Mouse (Mus musculus) MEL (cell line): ENCODE measurements around the gene Relb. TPM values are rescaled to one million over a fixed set of nuclear protein-coding genes. Genes with fewer than 3 reads are reported as not detected.

ENCODE experiments used
- DNase-seq: peaks from one replicate; pipeline ENCODE4 v3.0.0; 2011; ENCODE audit warnings: low read depth, low spot score
- H3K27ac ChIP-seq: 2 replicates; pipeline ENCODE4 v1.5.1; 2012; ENCODE audit warnings: low read depth, mild to moderate bottlenecking, control low read depth, low read length, moderate library complexity; ENCODE audit not compliant: control insufficient read depth
- H3K27me3 ChIP-seq, 2 experiments: fragments of 150-350 bp in 1 of 2; sonication (generic) in 1 of 2; 2 replicates each; pipeline ENCODE4 v1.6.1; 2012; ENCODE audit warnings: low read length in 2 of 2, mild to moderate bottlenecking in 2 of 2, improper control_type of control experiment in 1 of 2, moderate library complexity in 1 of 2; ENCODE audit not compliant: insufficient read depth in 2 of 2, control insufficient read depth in 1 of 2
- H3K36me3 ChIP-seq, 2 experiments: 2 replicates each; pipeline ENCODE4 v1.6.1; 2012 to 2014; ENCODE audit warnings: low read length in 2 of 2, improper control_type of control experiment in 1 of 2, inconsistent platforms in 1 of 2, mild to moderate bottlenecking in 1 of 2; ENCODE audit not compliant: insufficient read depth in 2 of 2, control insufficient read depth in 1 of 2
- H3K4me1 ChIP-seq, 2 experiments: fragments of 150-350 bp in 1 of 2; sonication (generic) in 1 of 2; 2 replicates each; pipeline ENCODE4 v1.6.1; 2012; ENCODE audit warnings: low read length in 2 of 2, improper control_type of control experiment in 1 of 2, mild to moderate bottlenecking in 1 of 2; ENCODE audit not compliant: insufficient read depth in 2 of 2, control insufficient read depth in 1 of 2
- H3K4me3 ChIP-seq, 2 experiments: fragments of 150-350 bp in 1 of 2; sonication (generic) in 1 of 2; 2 replicates each; pipeline ENCODE4 v1.5.1; 2012; ENCODE audit warnings: low read depth in 2 of 2, low read length in 2 of 2, mild to moderate bottlenecking in 2 of 2, moderate library complexity in 2 of 2, control low read depth in 1 of 2, improper control_type of control experiment in 1 of 2; ENCODE audit not compliant: control insufficient read depth in 1 of 2, insufficient read depth in 1 of 2
- H3K79me2 ChIP-seq: 2 replicates; pipeline ENCODE4 v1.6.1; 2012; ENCODE audit warnings: mild to moderate bottlenecking, low read length, moderate library complexity; ENCODE audit not compliant: control insufficient read depth, poor library complexity, insufficient read depth
- H3K9ac ChIP-seq: 2 replicates; pipeline ENCODE4 v1.6.1; 2012; ENCODE audit warnings: low read depth, mild to moderate bottlenecking, control low read depth, low read length, moderate library complexity; ENCODE audit not compliant: control insufficient read depth, poor library complexity, severe bottlenecking
- H3K9me3 ChIP-seq: fragments of 150-350 bp; sonication (generic); replicated peaks from 2 replicates; pipeline ENCODE4 v1.6.1; 2012; ENCODE audit warnings: mild to moderate bottlenecking, low read length, improper control_type of control experiment, moderate library complexity; ENCODE audit not compliant: insufficient read depth
- BHLHE40 ChIP-seq: IDR thresholded peaks from 2 replicates; pipeline ENCODE4 v1.6.1; 2012; ENCODE audit warnings: low read depth, mild to moderate bottlenecking, inconsistent platforms, low read length, improper control_type of control experiment, borderline replicate concordance
- CHD1 ChIP-seq: IDR thresholded peaks from 2 replicates; pipeline ENCODE4 v1.6.1; 2012; ENCODE audit warnings: low read depth, mild to moderate bottlenecking, inconsistent platforms, low read length, improper control_type of control experiment
- CHD2 ChIP-seq: IDR thresholded peaks from 2 replicates; pipeline ENCODE4 v1.6.1; 2011; ENCODE audit warnings: low read length, improper control_type of control experiment
- ETS1 ChIP-seq: IDR thresholded peaks from 2 replicates; pipeline ENCODE4 v1.6.1; 2012; ENCODE audit warnings: low read depth, mild to moderate bottlenecking, inconsistent platforms, low read length, improper control_type of control experiment, moderate library complexity
- GATA1 ChIP-seq: IDR thresholded peaks from 2 replicates; pipeline ENCODE4 v1.6.1; 2011; ENCODE audit warnings: low read depth, low read length, improper control_type of control experiment
- HCFC1 ChIP-seq: IDR thresholded peaks from 2 replicates; pipeline ENCODE4 v1.6.1; 2012; ENCODE audit warnings: low read depth, mild to moderate bottlenecking, inconsistent platforms, low read length, improper control_type of control experiment, moderate library complexity
- MAFK ChIP-seq: IDR thresholded peaks from 2 replicates; pipeline ENCODE4 v1.6.1; 2011; ENCODE audit warnings: low read depth, mild to moderate bottlenecking, low read length, improper control_type of control experiment, borderline replicate concordance
- MAX ChIP-seq: IDR thresholded peaks from 2 replicates; pipeline ENCODE4 v1.6.1; 2011; ENCODE audit warnings: low read length, improper control_type of control experiment
- MAZ ChIP-seq: IDR thresholded peaks from 2 replicates; pipeline ENCODE4 v1.6.1; 2012; ENCODE audit warnings: low read depth, mild to moderate bottlenecking, inconsistent platforms, low read length, improper control_type of control experiment
- MYB ChIP-seq: IDR thresholded peaks from 2 replicates; pipeline ENCODE4 v1.6.1; 2011; ENCODE audit warnings: mild to moderate bottlenecking, low read depth, low read length, improper control_type of control experiment
- NELFE ChIP-seq: IDR thresholded peaks from 2 replicates; pipeline ENCODE4 v1.6.1; 2011; ENCODE audit warnings: low read depth, low read length, improper control_type of control experiment
- NRF1 ChIP-seq: IDR thresholded peaks from 2 replicates; pipeline ENCODE4 v1.6.1; 2014; ENCODE audit warnings: low read depth, mild to moderate bottlenecking, inconsistent platforms, low read length, improper control_type of control experiment, moderate library complexity; ENCODE audit not compliant: poor library complexity, insufficient read depth, severe bottlenecking
- POLR2A ChIP-seq, 2 experiments: IDR thresholded peaks; 2 replicates each; pipeline ENCODE4 v1.6.1; 2011 to 2012; ENCODE audit warnings: low read length in 2 of 2, mild to moderate bottlenecking in 2 of 2, control low read depth in 1 of 2, improper control_type of control experiment in 1 of 2, low read depth in 1 of 2, moderate library complexity in 1 of 2; ENCODE audit not compliant: control insufficient read depth in 1 of 2, insufficient read depth in 1 of 2, poor library complexity in 1 of 2
- POLR2AphosphoS2 ChIP-seq: IDR thresholded peaks from 2 replicates; pipeline ENCODE4 v1.6.1; 2011; ENCODE audit warnings: low read length, improper control_type of control experiment
- POLR2AphosphoS5 ChIP-seq: IDR thresholded peaks from 2 replicates; pipeline ENCODE4 v1.6.1; 2012; ENCODE audit warnings: low read depth, borderline replicate concordance, mild to moderate bottlenecking, inconsistent platforms, low read length, moderate library complexity, mixed read lengths
- RAD21 ChIP-seq: IDR thresholded peaks from 2 replicates; pipeline ENCODE4 v1.6.1; 2011; ENCODE audit warnings: mild to moderate bottlenecking, low read depth, low read length, improper control_type of control experiment
- SIN3A ChIP-seq: IDR thresholded peaks from 2 replicates; pipeline ENCODE4 v1.6.1; 2012; ENCODE audit warnings: low read length, improper control_type of control experiment, inconsistent platforms
- TBP ChIP-seq: IDR thresholded peaks from 2 replicates; pipeline ENCODE4 v1.8.0; 2011; ENCODE audit warnings: low read depth, low read length, improper control_type of control experiment
- USF1 ChIP-seq: IDR thresholded peaks from 2 replicates; pipeline ENCODE4 v1.6.1; 2014; ENCODE audit warnings: low read depth, mild to moderate bottlenecking, inconsistent platforms, low read length, improper control_type of control experiment, moderate library complexity
- USF2 ChIP-seq, 2 experiments: IDR thresholded peaks; 2 replicates each; pipeline ENCODE4 v1.6.1; 2011 to 2012; ENCODE audit warnings: improper control_type of control experiment in 2 of 2, low read length in 2 of 2, borderline replicate concordance in 1 of 2, inconsistent platforms in 1 of 2, low read depth in 1 of 2, mild to moderate bottlenecking in 1 of 2; ENCODE audit not compliant: insufficient read depth in 1 of 2
- ZC3H11A ChIP-seq: IDR thresholded peaks from 2 replicates; pipeline ENCODE4 v1.6.1; 2012; ENCODE audit warnings: low read depth, mild to moderate bottlenecking, inconsistent platforms, low read length, improper control_type of control experiment
- ZKSCAN1 ChIP-seq: IDR thresholded peaks from 2 replicates; pipeline ENCODE4 v1.6.1; 2012; ENCODE audit warnings: low read depth, mild to moderate bottlenecking, inconsistent platforms, low read length, improper control_type of control experiment, moderate library complexity
- polyA plus RNA-seq, 2 experiments: library from polyadenylated mRNA; stranded (reverse) in 1 of 2; unstranded in 1 of 2; fragments of >175 nt in 1 of 2; fragments of >200 nt in 1 of 2; gene quantifications; 2 replicates each; pipeline versions ENCODE4 v1.2.1 to v1.2.4; 2012; ENCODE audit warnings: low replicate concordance in 2 of 2, low read depth in 1 of 2; ENCODE audit not compliant: insufficient read length in 2 of 2, insufficient read depth in 1 of 2, missing spikeins in 1 of 2
- total RNA-seq: library from RNA; depleted of rRNA; stranded (reverse); fragments of 300-350 nt; gene quantifications from 2 replicates; pipeline ENCODE4 v1.2.3, GENCODE M21; 2012; rRNA removed

Gene Relb
- total RNA-seq (4.6 and 6.2 TPM in 2 replicates), polyA plus RNA-seq (1 to 10 TPM in 1 of 2 experiments, not detected in 1; 7.7 TPM)

DNA sequence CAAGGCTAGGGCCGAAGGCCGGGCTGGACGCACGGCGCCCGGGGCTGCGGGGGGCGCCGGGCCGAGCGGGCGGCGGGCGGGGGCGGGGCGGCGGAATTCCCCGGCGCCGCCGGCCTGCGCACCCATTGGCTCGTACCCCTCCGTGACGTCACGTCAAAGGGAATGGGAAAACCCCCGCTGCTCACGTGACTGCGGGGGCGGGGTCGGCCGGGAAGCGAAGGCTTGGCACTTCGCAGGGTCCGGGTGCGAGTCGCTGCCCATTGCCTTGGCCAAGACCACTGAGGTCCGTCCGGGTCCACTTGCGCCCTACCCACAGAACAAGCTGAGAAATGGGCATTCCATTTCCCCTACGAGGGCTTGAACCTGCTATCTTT, at the start of gene Relb:
Relb (minus strand) TSS at position 78 of the 374 bp plus-strand sequence.
- H3K79me2 ChIP-seq: no peaks in the 10 kb centered on the region; the same call in 1 of the 2 replicates
- H3K27ac ChIP-seq: peak within 1 kb of the TSS; percentile 66
- H3K36me3 ChIP-seq: peaks cover 0 to 12% of the 10 kb centered on the region in 2 experiments; a peak in 2 of 4 replicates
- peak within 1 kb of the TSS; percentile 78 for H3K9ac ChIP-seq
- peaks cover 4 to 15% of the 10 kb centered on the region in 2 experiments for H3K4me1 ChIP-seq
- TF ChIP-seq POLR2AphosphoS5 (no peak), GATA1 (no peak), NRF1 (peak; percentile 52), CHD2 (peak; percentile 32; the same call in 1 of the 2 replicates), MYB (no peak), SIN3A (peak; percentile 87), MAX (peak; percentile 77; the same call in 1 of the 2 replicates), TBP (no peak), RAD21 (no peak), POLR2A (IDR thresholded peaks at IDR 0.05; ENCODE audit: control insufficient read depth in 1 of 2, insufficient read depth in 1 of 2, low read depth in 1 of 2, low read length in 2 of 2, poor library complexity in 1 of 2) (0 out of 4 replicates have a peak, but pooled peaks of 1 of the 2 experiments have one; percentile 25), HCFC1 (0 out of 2 replicates have a peak, but pooled peaks have one; percentile 36), ETS1 (peak; percentile 58), MAZ (peak; percentile 85; the same call in 1 of the 2 replicates), USF1 (peak; percentile 97), BHLHE40 (peak; percentile 90), CHD1 (no peak), NELFE (peak; percentile 41; the same call in 1 of the 2 replicates), USF2 (IDR thresholded peaks at IDR 0.05; ENCODE audit: borderline replicate concordance in 1 of 2, insufficient read depth in 1 of 2, low read depth in 1 of 2, low read length in 2 of 2) (peak; percentile 51 to 88; a peak in 3 of 4 replicates)
- DNase-seq: peak; percentile 90
- no peaks in the 10 kb centered on the region for H3K9me3 ChIP-seq
- H3K4me3 ChIP-seq: peak within 1 kb of the TSS; percentile 77 to 97
- H3K27me3 ChIP-seq: no peaks in the 10 kb centered on the region

DNA sequence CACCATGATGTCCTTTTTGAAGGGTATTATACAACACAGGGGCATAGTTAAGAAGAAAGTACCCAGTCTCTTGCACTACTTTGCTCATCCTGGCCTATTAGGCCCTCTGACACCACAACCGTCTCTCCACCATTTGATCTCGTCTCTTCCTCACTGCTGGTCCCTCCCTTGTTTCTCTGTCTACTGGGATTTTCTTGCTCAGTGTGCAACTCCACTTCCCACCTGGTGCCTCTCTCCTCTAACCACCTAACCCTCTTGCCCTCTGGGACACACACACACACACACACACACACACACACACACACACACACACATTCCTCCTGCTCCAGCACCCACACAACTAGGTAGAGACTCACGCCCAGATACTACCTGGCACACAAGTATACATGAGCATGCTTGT, 49.7 kb upstream of the Relb start:
- no peak overlapping the region for H3K9ac ChIP-seq
- TF ChIP-seq MAFK (no peak), USF2 (IDR thresholded peaks at IDR 0.05; ENCODE audit: borderline replicate concordance in 1 of 2, insufficient read depth in 1 of 2, low read depth in 1 of 2, low read length in 2 of 2) (no peak), POLR2AphosphoS5 (no peak), TBP (no peak), MAZ (no peak), NELFE (no peak), ZKSCAN1 (no peak), MYB (no peak), BHLHE40 (no peak), MAX (no peak), ZC3H11A (no peak), POLR2AphosphoS2 (no peak)

More for the DNA sequence above, 49.7 kb upstream of the Relb start:
- H3K27ac ChIP-seq: no peak overlapping the region
- no peak for DNase-seq
- H3K79me2 ChIP-seq: no peaks in the 10 kb centered on the region
- no peak overlapping the region for H3K4me3 ChIP-seq
- H3K36me3 ChIP-seq: no peaks in the 10 kb centered on the region; a peak in 1 of 4 replicates
- no peaks in the 10 kb centered on the region for H3K27me3 ChIP-seq
- no peaks in the 10 kb centered on the region for H3K9me3 ChIP-seq
- no peaks in the 10 kb centered on the region for H3K4me1 ChIP-seq
